Mouse (Mus musculus): Measurements from ENCODE around the gene Scaper.

Scaper gene

DNA sequence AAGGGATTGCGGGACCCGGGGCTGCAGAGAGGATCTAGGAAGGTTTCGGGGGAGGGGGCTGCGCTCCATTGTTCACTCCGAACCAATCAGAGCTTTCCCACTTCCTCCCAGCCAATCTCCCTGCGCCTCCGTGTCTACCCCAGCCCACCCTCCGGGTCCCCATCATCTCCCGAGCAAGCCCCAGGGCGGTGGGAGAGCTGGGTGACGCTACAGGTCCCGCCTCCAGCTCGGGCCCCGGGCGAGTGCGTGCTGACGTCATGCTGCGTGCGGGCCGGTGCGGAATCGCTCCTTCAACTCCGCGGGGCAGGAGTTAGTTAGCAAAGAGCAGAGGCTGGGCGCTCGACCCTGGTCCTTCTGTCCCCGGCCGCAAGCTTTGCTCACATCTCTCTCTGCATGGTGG is 397.0 kb downstream of the Scaper start:
- peak in 1 of 2 experiments; percentile 44 for DNase-seq (ENCODE audit: low spot score in 2 of 2)

DNA sequence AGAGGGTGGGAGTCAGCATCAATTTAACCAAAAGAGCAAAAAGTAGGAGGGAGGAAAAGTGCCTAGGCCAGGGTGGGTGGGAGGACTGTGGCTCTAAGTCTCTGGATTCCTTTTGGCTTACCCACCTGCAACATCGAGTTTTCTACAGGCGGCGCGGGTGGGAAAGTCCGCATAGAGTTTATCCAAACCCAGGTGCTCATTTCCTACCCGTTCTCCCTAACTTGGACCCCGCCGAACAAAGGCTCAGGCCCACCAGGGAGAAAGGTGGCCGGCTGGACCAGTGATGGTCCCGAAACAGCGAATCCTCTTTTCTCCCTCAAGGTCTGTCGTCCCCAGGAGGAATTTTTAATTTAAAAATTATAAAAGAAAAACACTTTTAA is 397.5 kb downstream of the Scaper start:
- no peak for DNase-seq (ENCODE audit: low spot score in 2 of 2)

DNA sequence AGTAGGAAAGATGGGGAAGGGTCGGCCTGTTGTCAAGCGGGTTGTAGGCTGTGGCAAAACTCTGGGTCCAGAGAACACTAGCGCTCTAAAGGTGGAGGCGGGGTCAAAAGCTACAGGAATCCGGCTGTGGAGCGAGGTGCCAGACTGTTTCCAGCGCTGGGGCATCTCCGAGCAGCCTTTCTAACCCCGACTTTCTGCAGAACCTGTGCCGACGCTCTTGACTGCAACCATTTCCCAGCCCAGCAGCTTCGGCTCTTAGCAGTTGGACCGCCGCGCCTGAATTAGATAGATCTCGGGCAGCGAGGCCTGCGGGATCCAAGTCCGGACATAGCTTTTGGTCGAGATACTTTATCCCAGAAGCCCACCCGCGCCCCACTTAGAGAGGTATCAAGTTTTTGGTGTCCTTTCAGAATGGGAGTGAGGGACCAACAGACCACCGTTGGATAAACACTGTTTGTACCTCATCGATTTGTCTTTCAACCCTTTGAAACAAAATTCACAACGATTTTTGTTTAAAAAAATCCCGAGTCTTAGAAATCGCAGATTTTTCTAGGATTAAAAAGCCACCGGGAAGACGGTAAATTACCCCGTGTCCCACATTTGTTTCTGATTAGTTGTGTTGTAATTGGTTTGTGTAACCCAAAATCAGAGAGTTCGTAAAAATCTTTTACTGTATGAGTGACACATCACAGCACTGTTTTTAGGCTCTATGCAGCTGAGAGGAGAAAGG is 398.1 kb downstream of the Scaper start:
- no peak for DNase-seq (ENCODE audit: low spot score in 2 of 2)

DNA sequence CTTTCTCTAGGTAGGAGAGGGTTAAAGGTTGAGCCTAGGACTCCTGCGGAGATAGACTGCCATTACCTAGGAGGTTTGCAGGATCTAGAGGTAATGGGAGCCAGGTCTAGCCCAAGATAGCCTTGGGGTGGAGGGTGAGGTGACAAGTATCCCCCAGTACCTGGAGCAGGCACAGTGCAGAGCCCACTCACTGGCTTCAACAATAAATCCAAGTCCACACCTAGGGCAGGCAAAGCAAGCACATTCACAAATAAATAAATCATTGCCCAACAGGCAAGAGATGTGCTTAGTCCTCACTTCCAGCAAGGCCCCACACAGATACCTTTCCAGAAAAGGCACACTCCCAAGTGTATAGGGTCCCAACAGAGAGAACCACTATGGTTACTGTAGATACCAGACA is 398.9 kb downstream of the Scaper start:
- DNase-seq (ENCODE audit: low spot score in 2 of 2): no peak

DNA sequence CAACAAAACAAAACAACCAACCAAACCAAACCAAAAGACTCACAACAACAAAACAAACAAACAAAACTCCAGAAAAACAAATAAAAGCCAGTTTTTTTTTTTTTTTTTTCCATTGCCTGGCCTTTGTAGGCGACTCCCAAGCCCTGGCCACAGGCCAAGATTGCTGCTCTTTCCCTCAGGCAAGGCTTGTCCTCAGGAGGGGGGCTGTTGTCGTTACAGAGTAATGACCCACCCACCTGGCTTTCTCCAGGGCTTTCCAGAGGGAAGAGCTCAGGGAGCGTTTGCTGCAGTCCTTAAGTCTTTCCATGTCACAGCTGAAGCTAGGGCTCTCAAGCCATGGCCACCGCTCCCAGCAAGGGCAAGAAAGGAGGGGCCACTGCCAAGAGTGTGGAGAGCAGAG is 399.5 kb downstream of the Scaper start, which contains the start of gene Isl2:
Gene Isl2, plus strand, starts transcription at position 296 of the 400 bp plus-strand sequence.
- no peak for DNase-seq (ENCODE audit: low spot score in 2 of 2)

DNA sequence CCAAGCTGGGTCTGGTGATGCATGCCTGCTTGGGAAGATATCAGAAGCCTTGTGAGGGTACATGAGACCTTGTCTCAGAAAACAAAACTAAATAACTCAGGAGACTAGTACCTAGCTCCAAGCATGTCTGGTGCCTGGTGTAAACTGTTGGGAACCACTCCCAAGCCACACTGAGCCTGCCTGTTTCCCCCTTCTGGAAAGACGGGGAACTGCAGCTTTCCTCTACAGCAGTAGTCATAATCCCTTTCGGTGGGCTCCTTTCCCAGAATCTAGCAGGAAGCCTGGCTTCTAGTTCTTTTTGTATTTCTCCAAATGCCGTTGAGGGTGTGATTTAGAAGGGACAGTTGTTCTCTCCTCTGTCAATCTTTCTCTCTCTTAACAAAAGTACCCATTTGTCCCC is 402.0 kb downstream of the Scaper start:
- DNase-seq (ENCODE audit: low spot score in 2 of 2): peak in 1 of 2 experiments; percentile 50

DNA sequence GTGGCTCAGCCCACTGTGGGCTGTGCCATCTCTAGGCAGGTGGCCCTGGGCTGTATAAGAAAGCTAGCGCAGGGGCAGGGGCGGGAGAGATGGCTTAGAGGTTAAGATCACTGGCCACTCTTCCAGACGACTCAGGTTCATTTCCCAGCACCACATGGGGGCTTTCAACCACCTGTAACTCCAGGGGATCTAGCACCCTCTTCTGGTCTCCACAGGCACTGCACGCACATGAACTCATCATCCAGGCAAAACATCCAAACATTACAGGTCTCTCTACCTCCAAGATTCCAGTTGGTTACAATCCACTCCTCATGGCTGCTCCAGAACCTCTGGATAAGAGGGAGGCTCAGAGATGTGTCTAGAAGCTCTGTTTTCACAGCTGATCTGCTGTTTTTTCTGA is 412.2 kb downstream of the Scaper start:
- DNase-seq (ENCODE audit: low spot score in 2 of 2): no peak

DNA sequence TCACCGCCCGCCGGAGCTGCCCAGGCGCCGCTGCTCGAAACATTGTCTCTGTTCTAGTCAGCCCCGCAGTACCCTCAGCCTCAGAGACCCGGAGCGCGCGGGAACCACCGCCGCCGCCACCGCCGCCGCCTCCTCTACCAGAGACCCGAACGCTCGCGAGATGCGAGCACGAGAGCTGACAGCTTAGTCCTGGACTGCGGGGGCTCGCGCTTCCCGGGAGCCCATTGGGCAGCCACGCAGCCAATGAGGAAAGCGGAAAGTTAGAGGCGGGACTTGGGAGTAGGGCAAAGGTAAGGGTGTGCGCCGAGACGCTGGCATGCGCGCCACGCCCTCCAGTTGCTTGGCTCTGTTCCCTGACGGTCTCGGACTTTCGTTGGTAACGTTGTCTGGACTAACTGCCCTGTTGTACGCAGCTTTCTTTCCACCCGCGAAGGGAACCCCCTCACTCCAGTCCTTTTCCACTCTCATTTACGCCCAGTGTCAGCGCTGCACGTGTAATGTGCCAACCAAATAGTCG is 425.8 kb downstream of the Scaper start, which contains the start of gene Etfa:
Gene Etfa, minus strand, starts transcription at position 217 of the 517 bp plus-strand sequence.
- DNase-seq (ENCODE audit: low spot score in 2 of 2): peak; percentile 90 to 93

DNA sequence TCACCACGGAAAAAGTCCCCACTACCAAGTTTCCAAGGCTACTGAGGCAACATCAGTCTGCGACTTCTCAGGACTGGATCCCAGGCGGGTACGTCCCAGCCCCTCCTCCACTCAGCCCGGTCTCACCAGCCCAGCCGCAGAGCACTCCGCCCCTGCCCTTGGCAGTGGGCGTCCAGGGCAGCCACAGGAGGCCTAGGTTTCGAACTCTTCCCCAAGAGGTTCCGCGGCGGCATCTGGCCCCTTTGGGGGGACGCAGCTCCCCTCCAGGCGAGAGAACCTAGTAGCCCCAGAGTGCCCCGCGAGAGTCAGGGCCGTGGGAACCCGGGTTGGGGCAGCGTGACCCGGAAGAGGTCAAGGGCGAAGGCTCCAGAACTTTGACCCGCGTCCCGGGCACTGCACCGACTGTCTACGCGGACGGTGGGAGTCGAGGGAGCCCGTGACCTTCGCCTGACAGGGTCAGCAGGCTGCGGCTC is 426.4 kb downstream of the Scaper start:
- no peak for DNase-seq (ENCODE audit: low spot score in 2 of 2)

DNA sequence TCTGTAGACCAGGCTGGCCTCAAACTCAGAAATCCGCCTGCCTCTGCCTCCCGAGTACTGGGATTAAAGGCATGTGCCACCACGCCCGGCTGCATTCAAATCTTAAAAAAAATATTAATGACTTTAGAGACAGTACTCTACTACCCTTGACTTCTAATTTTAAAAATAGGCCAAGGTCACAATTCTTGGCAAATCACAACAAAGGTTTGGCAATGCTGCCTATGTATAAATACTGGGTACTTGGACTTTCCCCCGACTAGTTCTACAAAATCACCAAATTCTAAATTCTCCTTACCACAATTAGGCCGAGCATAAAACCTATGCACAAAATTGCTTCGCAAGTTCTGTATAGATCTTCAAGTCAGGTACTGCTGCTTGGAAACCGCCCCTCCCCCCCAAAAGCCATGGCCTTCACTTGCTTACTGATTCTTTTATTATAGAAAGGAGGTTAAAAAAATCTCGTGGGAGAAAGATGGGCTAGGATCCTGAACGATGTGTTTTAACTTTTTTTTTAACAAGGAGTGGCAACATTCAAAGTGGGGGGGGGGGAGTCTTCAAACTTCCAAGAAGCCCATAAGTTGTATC is 427.2 kb downstream of the Scaper start:
- DNase-seq (ENCODE audit: low spot score in 2 of 2): peak in 1 of 2 experiments; percentile 11

DNA sequence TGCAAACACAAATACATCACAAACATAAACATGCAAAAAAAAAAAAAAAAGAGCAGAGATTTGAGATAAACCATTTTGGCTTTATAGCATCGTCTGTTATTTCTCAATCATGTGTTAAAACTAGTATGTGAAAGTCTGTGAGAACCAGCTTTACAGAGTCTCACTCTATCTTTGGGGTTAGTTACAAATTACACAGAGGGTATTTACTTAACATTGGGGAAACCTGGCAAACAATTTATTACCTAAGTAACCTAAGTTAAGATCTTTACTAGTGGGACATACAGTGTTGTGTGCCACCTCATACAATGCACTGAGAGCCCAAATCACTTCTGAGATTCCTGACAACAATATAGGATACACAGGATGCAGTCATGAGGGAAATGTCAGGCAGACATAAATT is 428.2 kb downstream of the Scaper start:
- no peak for DNase-seq (ENCODE audit: low spot score in 2 of 2)

DNA sequence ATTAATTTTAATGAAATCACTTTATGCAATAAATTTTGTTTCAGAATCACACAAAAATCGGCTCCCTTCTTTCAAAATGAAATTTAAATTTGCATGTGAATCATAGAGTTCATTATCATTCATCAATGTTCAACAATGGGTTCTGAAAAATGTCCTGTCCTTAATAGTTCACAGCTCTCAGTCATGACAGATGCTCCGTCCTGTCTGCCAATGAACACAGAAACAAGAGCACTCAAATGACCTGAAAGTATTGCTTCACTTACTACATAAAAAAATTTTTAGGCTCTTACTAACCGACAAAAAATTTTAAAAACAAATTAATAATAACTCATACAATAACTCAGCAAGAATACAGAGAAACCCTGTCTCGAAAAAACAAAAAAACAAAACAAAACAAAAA is 429.2 kb downstream of the Scaper start:
- DNase-seq (ENCODE audit: low spot score in 2 of 2): no peak

DNA sequence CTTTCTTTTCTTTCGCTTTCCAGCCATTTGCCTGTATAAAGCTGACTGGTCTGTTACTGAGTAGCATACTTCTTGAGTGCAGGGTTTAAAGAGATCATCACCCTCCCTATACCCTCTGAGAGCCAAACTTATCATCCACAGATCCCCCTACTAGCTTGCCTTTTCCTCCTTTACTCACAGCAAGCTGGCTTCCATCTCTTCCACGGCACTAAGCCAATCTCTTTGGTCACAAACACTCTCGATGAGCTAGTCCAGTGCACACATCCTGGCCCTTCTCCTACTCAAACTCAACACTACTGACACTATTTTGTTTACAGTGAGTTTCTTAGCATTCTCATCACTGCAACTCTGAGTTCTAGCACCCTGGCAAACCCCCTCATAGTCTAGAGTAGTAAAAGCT is 430.0 kb downstream of the Scaper start:
- no peak for DNase-seq (ENCODE audit: low spot score in 2 of 2)
